Mouse (Mus musculus) hindlimb bud, embryonic 11.5 days (tissue): ENCODE measurements around the gene Igf1r.

Source experiments
- DNase-seq: peaks from one replicate; pipeline ENCODE4 v3.0.0-alpha.2; 2012; ENCODE audit warnings: low read depth, low spot score; ENCODE audit errors: extremely low spot score

Igf1r gene

GRCm38 (mm10) chr7:68153269-68153668 lies 200.6 kb downstream of the Igf1r start:
- no peak for DNase-seq

DNA sequence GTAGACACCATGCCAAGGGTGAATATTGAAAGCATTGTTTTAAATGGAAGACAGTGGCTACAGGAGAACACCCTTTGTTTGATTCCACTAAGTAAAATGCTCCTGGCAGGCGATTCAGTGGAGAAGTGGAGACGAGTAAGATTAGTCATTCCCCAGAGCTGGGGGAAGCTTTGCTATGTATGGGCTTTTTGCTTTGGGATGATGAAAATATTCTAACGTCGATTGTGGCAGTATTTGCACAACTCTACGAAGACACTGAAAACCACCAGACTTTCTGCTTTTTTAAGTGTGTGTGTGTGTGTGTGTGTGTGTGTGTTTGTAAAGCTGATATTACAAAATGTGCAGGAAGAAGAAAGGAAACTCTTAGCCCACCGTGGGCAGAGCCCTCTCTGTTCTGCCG lies 202.0 kb downstream of the Igf1r start:
- no peak for DNase-seq

DNA sequence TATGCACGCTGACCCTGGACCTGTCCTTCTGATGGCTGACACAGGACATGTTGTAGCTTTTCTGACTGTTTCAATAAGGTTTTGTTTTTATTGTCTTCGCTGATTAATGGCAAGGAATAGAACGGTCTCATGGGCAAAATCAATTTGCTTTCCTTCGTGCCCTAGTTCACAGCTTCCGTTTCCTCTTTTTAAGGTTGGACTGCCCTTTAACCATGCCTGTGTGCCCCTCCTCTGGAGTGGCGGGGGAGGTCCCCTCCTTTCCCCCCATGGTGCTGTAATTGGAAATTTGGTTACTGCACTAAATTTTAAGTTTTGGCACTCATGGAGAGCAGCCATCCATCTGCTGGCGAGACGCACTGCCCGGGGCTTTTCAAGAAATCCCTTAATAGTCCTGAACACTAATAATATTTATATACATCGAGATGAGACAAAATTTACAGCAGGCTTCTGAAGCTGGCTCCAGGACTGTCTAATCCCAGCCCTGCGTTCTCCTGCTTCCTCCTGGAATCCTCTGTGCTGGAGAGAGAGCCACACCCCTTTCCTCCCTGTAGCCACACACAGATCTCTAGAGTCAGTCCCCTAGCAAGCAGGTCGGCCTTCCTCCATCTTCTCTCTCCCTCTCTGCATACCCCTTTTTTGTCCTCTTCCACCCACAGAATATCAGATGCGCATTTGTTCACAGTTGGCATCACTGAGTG lies 207.6 kb downstream of the Igf1r start:
- DNase-seq, result no peak

DNA sequence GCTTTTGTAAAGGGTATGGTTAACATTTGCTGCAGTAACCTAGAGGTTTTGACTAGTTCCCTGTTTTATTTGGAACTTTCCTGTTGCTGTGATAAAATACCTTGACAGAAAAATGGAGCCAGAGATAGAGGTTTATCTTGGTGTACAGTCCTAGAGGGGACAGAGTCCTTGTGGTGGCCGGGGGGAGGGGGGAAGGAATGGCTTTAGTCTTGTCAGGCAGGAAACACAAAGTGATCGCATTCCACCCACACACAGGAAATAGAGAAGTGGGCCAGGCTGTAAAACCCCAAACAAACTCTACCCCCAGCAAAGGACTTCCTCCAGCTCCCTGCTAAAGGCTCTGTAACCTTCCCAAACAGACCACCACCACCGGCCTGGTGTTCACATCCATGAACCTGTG lies 211.4 kb downstream of the Igf1r start:
- no peak for DNase-seq

DNA sequence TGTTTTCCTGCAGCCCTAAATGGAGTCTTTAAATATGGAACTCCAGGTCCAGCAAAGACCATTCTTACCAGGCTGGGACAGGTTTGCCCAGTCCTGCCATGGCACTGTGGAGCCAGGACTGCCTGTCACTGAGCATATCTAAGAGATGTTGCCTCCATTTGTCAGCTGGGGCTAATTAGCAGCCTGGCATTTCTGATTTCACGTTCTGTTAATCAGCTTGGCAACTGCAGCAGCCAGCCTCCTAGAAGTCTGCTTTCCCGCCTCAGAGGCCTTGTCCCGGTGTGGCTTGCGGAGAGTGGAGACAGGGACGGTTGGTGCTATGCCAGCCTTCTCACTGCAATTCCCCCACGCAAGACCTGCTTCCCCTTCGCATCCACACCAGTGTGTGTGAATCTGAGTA lies 220.1 kb downstream of the Igf1r start:
- no peak for DNase-seq

- DNase-seq, result no peak
Observed at GRCm38 (mm10) chr7:68179672-68180071, 227.0 kb downstream of the Igf1r start.

DNA sequence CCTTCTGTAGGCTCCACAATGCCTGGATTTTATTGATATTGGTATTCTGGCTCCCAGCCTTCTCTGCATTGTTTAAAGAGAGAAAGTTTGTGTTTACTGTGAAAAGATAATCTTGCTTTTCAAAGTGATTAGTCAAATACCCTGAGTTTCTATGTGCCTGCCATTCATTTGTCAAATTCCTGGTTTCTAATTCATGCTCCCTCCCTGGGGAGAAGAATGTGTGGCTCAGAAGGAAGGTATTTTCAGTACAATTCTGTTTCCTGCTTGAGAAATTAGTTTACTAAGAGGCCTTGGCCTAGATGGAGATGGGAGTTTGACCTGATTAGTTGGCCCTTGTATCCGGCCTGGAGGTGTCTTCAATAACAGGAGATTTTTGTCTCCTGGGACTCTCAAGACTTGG lies 228.5 kb downstream of the Igf1r start:
- DNase-seq, result no peak

GRCm38 (mm10) chr7:68182025-68182424 lies 229.4 kb downstream of the Igf1r start:
- DNase-seq, result no peak

DNA sequence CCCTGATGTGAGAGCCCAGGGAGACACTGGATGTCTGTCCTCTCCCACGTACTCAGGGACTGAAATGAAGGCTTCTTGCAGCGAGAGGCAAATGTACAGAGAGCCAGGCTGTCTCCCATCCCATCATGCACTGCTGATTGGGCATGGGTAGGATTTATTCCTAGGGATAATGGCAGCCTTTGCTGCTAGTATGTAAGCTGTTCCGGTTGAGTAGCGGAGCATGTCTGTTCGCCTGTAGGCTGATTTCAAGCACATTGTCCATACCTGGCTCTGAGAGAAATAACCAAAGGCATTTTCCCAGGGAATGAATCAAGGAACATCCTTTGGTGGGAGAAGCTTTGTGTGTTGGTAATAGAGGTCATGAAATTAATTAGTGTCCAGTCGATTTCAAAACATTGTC lies 230.1 kb downstream of the Igf1r start:
- DNase-seq, result no peak

DNA sequence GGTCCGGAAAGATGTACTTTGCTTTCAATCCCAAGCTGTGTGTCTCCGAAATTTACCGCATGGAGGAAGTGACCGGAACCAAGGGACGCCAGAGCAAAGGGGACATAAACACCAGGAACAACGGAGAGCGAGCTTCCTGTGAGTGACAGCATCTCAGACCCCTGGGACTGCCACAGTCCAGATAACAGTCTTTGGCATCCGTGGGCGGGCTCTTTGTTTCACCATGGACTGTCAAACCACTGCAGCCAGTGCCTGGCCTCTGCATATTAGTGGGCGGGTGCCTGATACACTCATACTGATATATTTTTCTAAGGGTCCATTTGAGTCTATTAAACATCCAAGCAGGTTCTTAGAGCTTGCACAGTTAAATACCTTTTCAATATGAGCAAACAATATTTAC lies 230.8 kb downstream of the Igf1r start:
- no peak for DNase-seq

GRCm38 (mm10) chr7:68189211-68189610 lies 236.6 kb downstream of the Igf1r start:
- no peak for DNase-seq

GRCm38 (mm10) chr7:68189691-68190456 lies 237.2 kb downstream of the Igf1r start:
- no peak for DNase-seq

DNA sequence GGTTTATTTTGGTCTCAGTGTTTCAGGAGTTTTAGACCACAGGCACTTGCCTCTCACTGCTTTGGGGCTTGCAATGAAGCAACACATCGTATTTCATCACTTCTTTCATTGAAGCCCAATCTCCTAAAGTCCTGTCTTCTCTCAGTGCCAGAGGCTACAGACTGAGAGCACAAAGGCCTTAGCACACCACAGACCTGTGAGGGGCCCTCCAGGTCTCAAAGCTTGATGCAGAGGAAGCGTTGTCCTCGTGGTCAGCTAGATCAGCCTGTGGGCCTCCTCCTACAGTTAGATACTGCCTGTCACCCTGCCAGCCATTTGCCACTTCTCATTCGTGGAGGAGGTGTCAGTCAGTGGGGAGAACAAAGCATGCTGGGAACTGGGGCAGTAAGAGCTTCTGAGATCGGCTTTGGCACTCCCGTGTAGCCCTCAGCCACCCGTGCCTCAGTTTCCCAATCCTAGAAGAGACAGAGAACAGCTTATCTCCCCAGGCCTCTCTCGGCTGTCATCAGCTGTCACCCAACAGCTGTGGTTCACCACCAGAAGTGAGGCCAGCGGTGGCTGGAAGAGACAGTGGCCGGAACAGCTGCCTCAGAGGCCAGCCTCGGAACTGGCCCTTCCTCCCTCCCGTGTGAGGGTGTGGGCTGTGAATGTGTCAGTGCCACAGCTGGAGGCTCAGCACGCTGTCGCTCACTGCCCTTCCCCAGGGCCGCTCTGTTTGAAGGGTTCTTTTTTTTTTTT lies 241.5 kb downstream of the Igf1r start:
- DNase-seq, result no peak

GRCm38 (mm10) chr7:68199609-68200008 lies 247.0 kb downstream of the Igf1r start:
- no peak for DNase-seq

DNA sequence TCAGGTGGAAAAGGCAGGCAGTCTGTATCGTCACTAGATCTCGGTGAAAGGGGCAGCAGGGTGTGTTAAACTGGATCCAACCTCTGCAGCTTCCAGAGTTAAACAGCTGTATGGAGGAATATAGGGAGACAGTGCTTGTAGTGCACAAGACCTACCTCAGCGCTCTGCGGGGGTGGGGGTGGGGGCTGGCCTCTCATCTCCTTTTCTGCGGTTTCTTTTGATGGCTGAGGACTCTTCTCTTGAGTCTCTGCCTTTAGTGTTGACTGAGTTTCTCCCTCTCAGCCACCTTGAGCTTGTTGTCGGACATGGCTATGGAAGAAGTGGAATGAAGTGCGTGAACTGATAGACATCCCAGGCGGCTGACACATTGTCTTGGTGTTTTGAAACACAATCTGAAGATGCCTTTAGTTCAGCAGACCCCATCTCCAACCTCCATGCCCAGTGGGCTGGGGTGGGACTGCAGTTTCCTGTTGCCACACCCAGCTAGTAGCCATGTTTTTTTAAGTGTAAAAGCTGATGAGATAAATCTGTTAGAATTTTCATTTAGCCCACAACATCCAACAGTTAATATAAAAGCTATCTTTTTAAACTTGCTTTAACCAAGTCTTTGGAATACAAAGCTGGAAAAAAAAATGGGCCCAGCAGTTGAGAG lies 253.3 kb downstream of the Igf1r start:
- DNase-seq, result no peak

DNA sequence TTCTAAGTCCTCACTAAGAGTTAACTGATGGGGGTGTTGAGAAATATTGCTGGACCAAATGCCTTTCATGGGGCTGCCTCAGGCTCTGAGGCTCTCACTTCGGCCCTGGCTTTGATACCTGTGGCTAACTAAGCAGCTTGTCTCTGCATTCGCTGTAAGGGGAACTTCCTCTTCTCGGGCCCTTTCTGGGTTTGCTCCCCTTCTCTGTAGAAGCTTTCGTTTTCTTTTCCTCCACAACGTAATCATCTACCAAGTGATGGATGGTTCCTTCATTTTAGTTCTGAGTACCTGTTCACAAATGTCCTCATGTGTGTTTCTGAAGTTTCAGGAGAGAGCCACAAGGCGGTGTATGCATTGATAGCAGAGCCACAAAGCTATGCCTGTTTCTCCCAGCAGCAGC lies 256.4 kb downstream of the Igf1r start:
- DNase-seq, result no peak

DNA sequence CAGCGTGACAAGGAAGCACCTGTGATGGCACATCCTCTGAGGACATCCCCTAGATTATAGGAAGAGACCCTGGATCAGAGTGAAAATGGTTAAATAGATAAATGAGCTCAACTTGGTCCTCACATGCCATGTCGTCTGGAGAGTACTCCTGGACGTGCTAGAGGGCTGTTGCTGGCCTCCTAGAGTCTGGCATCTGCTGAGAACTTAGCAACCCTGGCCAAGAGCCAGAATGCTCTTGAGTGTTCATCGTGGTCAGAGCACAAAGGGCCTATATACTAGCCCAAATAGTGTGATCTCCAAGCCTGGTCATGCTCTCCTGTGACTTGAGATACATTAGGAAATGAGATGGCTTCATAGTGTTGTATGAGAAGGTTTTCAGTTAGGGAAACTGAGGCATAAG lies 257.8 kb downstream of the Igf1r start:
- DNase-seq, result no peak

DNA sequence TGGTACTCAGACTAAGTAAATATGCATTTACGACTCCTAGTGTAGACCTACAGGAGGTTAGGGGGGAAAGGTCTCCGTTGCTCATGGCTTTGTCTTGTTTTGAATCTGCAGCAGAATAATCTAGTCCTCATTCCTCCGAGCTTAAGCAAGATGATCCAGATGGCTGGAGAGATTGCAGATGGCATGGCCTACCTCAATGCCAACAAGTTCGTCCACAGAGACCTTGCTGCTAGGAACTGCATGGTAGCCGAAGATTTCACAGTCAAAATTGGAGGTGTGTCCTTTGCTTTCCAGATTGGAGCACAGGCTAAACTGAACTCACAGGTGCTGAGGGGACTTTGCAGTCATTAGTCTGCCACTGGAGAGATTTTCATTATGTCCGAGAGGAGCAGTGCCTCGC lies 259.3 kb downstream of the Igf1r start:
- no peak for DNase-seq

DNA sequence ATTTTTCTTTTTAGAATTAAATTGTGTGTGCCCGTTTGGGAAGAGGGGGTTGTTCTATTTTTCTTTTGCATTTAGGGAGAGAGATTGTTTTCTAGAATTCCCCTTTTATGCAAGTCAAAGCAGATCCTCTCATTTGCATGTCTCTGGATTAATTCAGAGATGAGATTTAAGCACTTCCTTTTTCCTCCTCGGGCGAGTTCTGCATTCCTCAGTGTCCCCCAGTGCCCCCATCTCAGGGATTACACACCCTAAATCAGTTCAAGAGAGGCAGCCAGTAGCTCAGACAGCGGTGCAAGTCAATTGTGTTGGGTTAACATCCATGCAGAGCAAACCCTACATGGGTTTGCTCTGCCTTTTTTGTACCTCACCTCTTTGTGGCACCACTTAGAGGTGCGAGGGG lies 261.2 kb downstream of the Igf1r start:
- no peak for DNase-seq

DNA sequence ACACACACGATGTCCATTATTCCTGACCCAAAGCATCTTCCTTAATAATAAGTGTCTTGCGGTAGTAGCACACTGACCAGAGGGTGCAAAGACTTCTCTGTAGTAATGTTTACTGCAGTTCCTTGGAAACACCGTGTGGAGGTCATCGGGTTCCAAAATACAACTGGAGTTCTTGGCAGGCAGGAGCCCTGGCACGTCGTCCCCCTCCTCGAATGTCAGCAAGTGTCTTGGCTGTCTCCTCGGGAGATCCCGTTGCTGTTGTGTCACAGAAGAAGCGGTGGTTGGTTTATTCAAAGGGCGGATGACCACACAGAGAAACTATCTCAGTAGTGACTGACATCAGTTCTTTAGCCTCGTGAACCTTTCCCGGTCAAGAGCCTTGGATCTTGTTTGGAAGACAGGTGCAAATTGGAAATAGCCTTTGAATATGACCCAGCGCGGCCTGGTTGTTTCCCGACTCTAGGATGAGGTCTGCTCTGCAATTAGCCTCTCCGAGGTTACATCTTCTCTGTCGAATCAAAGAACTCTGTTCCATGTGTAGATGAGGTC lies 263.0 kb downstream of the Igf1r start:
- DNase-seq, result no peak

- DNase-seq, result no peak
Observed at GRCm38 (mm10) chr7:68218879-68219278, 266.3 kb downstream of the Igf1r start.
